12 mouse cellular contexts compared by ENCODE assay signal in genomic region chr13:51387908-51388307, GRCm38 (mm10). TPM values are rescaled to one million over a fixed set of nuclear protein-coding genes. Genes with fewer than 3 reads are reported as not detected.
"Had no signal": no experiment of that assay in that cellular context is flagged by ENCODE, and none has a peak within 500 bp of the region (broad histone marks: within the 10 kb centered on the region; RNA-seq: fewer than 3 reads in every experiment).

No protein-coding gene starts in this region.

- H3K4me2 ChIP-seq: limb, embryonic 12.5 days; liver, embryonic 13.5 days; midbrain, embryonic 15.5 days; neural tube, embryonic 12.5 days had no signal

- DNase-seq: kidney, postnatal 10 days; kidney, postnatal 4 days; liver; liver, embryonic 13.5 days; liver, postnatal 0 days; thymus, adult 18-20 months; thymus, postnatal 14 days had no signal

- H3K9me3 ChIP-seq: liver, embryonic 13.5 days; midbrain, embryonic 15.5 days; neural tube, embryonic 12.5 days had no signal

- ATAC-seq: liver, postnatal 0 days; midbrain, embryonic 15.5 days had no signal

- H3K36me3 ChIP-seq: limb, embryonic 12.5 days; liver, embryonic 13.5 days; midbrain, embryonic 15.5 days; neural tube, embryonic 12.5 days had no signal

- H3K4me3 ChIP-seq: left cerebral cortex, adult 2 months; limb, embryonic 12.5 days; liver, embryonic 13.5 days; midbrain, embryonic 15.5 days; neural tube, embryonic 12.5 days had no signal

- H3K4me1 ChIP-seq: liver, embryonic 13.5 days; midbrain, embryonic 15.5 days; neural tube, embryonic 12.5 days had no signal

- H3K9ac ChIP-seq: limb, embryonic 12.5 days; liver, embryonic 13.5 days; liver, postnatal 0 days; midbrain, embryonic 15.5 days; neural tube, embryonic 12.5 days had no signal

- H3K27ac ChIP-seq: left cerebral cortex, adult 2 months; limb, embryonic 12.5 days; liver, embryonic 13.5 days; midbrain, embryonic 15.5 days; neural tube, embryonic 12.5 days had no signal

- H3K27me3 ChIP-seq: limb, embryonic 12.5 days; liver, embryonic 13.5 days; midbrain, embryonic 15.5 days; neural tube, embryonic 12.5 days had no signal

RNA-seq across cellular contexts. Expression of gene S1pr3, which starts 20.5 kb away (rescaled TPM):
- total RNA-seq: monocyte, adult 5-6 weeks had no signal
